Mouse (Mus musculus) hindbrain, embryonic 12.5 days (tissue): ENCODE results near the gene Fzr1. TPM values are rescaled to one million over a fixed set of nuclear protein-coding genes. Genes with fewer than 3 reads are reported as not detected.
A peak's percentile ranks its signal among the peaks of the same experiment; 100 is the strongest.

Source experiments
- ATAC-seq: fragments of 200-750 bp; cut with Nextera tagmentation; 2 replicates; pipeline ENCODE4 v1.8.0; 2017; ENCODE audit warnings: moderate TSS enrichment; ENCODE audit not compliant: low FRiP score
- H3K27ac ChIP-seq: fragments of 300-500 bp; sonication (generic); 2 replicates; pipeline ENCODE4 v1.5.1; 2016; ENCODE audit warnings: mild to moderate bottlenecking
- H3K27me3 ChIP-seq: fragments of 300-500 bp; sonication (generic); 2 replicates; pipeline ENCODE4 v1.6.1; 2016; ENCODE audit warnings: mild to moderate bottlenecking
- H3K36me3 ChIP-seq: fragments of 300-500 bp; sonication (generic); 2 replicates; pipeline ENCODE4 v1.6.1; 2016; ENCODE audit warnings: mild to moderate bottlenecking
- H3K4me1 ChIP-seq: fragments of 300-500 bp; sonication (generic); 2 replicates; pipeline ENCODE4 v1.6.1; 2016
- H3K4me2 ChIP-seq: fragments of 300-500 bp; sonication (generic); replicated peaks from 2 replicates; pipeline ENCODE4 v1.6.1; 2016; ENCODE audit warnings: mild to moderate bottlenecking
- H3K4me3 ChIP-seq: fragments of 300-500 bp; sonication (generic); 2 replicates; pipeline ENCODE4 v1.5.1; 2016; ENCODE audit warnings: mild to moderate bottlenecking
- H3K9ac ChIP-seq: fragments of 300-500 bp; sonication (generic); 2 replicates; pipeline ENCODE4 v1.6.1; 2016; ENCODE audit warnings: mild to moderate bottlenecking, moderate library complexity
- H3K9me3 ChIP-seq: fragments of 300-500 bp; sonication (generic); replicated peaks from 2 replicates; pipeline ENCODE4 v1.6.1; 2016; ENCODE audit warnings: mild to moderate bottlenecking
- WGBS: fragments of 180-500 bp; shearing (Covaris S2); methylation state at CpG from one replicate; pipeline ENCODE4 v1.1.7; 2016; 5-methylcytosine and 5-hydroxymethylcytosine counted together
- polyA plus RNA-seq: library from polyadenylated mRNA; unstranded; fragments of >200 nt; fragmentation: Nextera tagmentation; extraction: Ambion mirVana; gene quantifications from 2 replicates; pipeline ENCODE4 v1.2.1, GENCODE M21; 2016

The Fzr1 gene
- polyA plus RNA-seq, 1 experiment from 2014 or later = 134 TPM

GRCm38 (mm10) chr10:81421041-81421796 is 42.9 kb upstream of the Fzr1 start:
- peaks cover 44% of the 10 kb centered on the region for H3K27me3 ChIP-seq
- no peak overlapping the region for H3K4me2 ChIP-seq
- no peak overlapping the region for H3K4me3 ChIP-seq
- 69% methylated on average over 4 of the region's 4 CpGs for WGBS
- H3K4me1 ChIP-seq = peaks cover 52% of the 10 kb centered on the region
- H3K9ac ChIP-seq = no peak overlapping the region
- no peaks in the 10 kb centered on the region for H3K9me3 ChIP-seq
- H3K36me3 ChIP-seq = peaks cover 5% of the 10 kb centered on the region
- no peak overlapping the region for H3K27ac ChIP-seq
- no peak for ATAC-seq

GRCm38 (mm10) chr10:81420191-81420767 is 42.0 kb upstream of the Fzr1 start:
- no peak overlapping the region for H3K4me3 ChIP-seq
- peaks cover 5% of the 10 kb centered on the region for H3K36me3 ChIP-seq
- H3K4me1 ChIP-seq = peaks cover 50% of the 10 kb centered on the region
- H3K27me3 ChIP-seq = peaks cover 34% of the 10 kb centered on the region
- no peaks in the 10 kb centered on the region for H3K9me3 ChIP-seq
- no peak overlapping the region for H3K4me2 ChIP-seq
- 86% methylated on average over 40 of the region's 40 CpGs for WGBS
- no peak for ATAC-seq
- H3K9ac ChIP-seq = no peak overlapping the region
- no peak overlapping the region for H3K27ac ChIP-seq

- WGBS = 89% methylated on average over 10 of the region's 10 CpGs
- Histone ChIP-seq H3K9me3 (no peaks in the 10 kb centered on the region), H3K27ac (no peak overlapping the region; the same call in 1 of the 2 replicates), H3K4me3 (no peak overlapping the region), H3K9ac (no peak overlapping the region), H3K4me1 (peaks cover 49% of the 10 kb centered on the region), H3K4me2 (no peak overlapping the region), H3K27me3 (peaks cover 25% of the 10 kb centered on the region), H3K36me3 (peaks cover 5% of the 10 kb centered on the region)
- ATAC-seq = no peak
Measured at GRCm38 (mm10) chr10:81419111-81419928, 41.0 kb upstream of the Fzr1 start.

GRCm38 (mm10) chr10:81418216-81419070 is 40.1 kb upstream of the Fzr1 start:
- 37% methylated on average over 11 of the region's 11 CpGs for WGBS
- no peak overlapping the region for H3K4me3 ChIP-seq
- H3K4me1 ChIP-seq = peaks cover 54% of the 10 kb centered on the region
- ATAC-seq = no peak
- H3K9me3 ChIP-seq = no peaks in the 10 kb centered on the region
- H3K9ac ChIP-seq = 0 out of 2 replicates have a peak overlapping the region, but pooled peaks have one; percentile 27
- peaks cover 5% of the 10 kb centered on the region for H3K36me3 ChIP-seq
- H3K27ac ChIP-seq = peak overlapping the region; percentile 35
- peaks cover 17% of the 10 kb centered on the region for H3K27me3 ChIP-seq
- no peak overlapping the region for H3K4me2 ChIP-seq

- Histone ChIP-seq H3K4me3 (peak overlapping the region; percentile 24), H3K36me3 (peaks cover 5% of the 10 kb centered on the region), H3K4me2 (peak overlapping the region; percentile 55), H3K27me3 (peaks cover 15% of the 10 kb centered on the region), H3K4me1 (peaks cover 62% of the 10 kb centered on the region), H3K9ac (peak overlapping the region; percentile 58), H3K9me3 (no peaks in the 10 kb centered on the region), H3K27ac (peak overlapping the region; percentile 71)
- 47% methylated on average over 12 of the region's 12 CpGs for WGBS
- ATAC-seq = no peak
Measured at GRCm38 (mm10) chr10:81417227-81418215, 39.2 kb upstream of the Fzr1 start.

GRCm38 (mm10) chr10:81416581-81417226 is 38.4 kb upstream of the Fzr1 start:
- peaks cover 70% of the 10 kb centered on the region for H3K4me1 ChIP-seq

GRCm38 (mm10) chr10:81415549-81416310 is 37.4 kb upstream of the Fzr1 start:
- Histone ChIP-seq H3K4me3 (no peak overlapping the region), H3K4me1 (peaks cover 79% of the 10 kb centered on the region)

More at GRCm38 (mm10) chr10:81416581-81417226, 38.4 kb upstream of the Fzr1 start:
- H3K9ac ChIP-seq = peak overlapping the region; percentile 58
- H3K9me3 ChIP-seq = no peaks in the 10 kb centered on the region
- peaks cover 5% of the 10 kb centered on the region for H3K36me3 ChIP-seq
- peaks cover 8% of the 10 kb centered on the region; the same call in 1 of the 2 replicates for H3K27me3 ChIP-seq
- 0% methylated on average over 26 of the region's 26 CpGs for WGBS
- H3K27ac ChIP-seq = peak overlapping the region; percentile 71
- ATAC-seq = peak; percentile 66
- H3K4me3 ChIP-seq = peak overlapping the region; percentile 24
- H3K4me2 ChIP-seq = peak overlapping the region; percentile 55

GRCm38 (mm10) chr10:81415146-81415545 is 36.8 kb upstream of the Fzr1 start:
- no peaks in the 10 kb centered on the region for H3K9me3 ChIP-seq
- H3K27ac ChIP-seq = peak overlapping the region; percentile 5; the same call in 1 of the 2 replicates
- H3K27me3 ChIP-seq = peaks cover 7% of the 10 kb centered on the region; the same call in 1 of the 2 replicates
- 76% methylated on average over 5 of the region's 5 CpGs for WGBS
- H3K9ac ChIP-seq = no peak overlapping the region
- ATAC-seq = no peak
- H3K4me2 ChIP-seq = no peak overlapping the region
- peaks cover 4% of the 10 kb centered on the region for H3K36me3 ChIP-seq
- H3K4me1 ChIP-seq = peaks cover 84% of the 10 kb centered on the region
- no peak overlapping the region for H3K4me3 ChIP-seq

More at GRCm38 (mm10) chr10:81415549-81416310, 37.4 kb upstream of the Fzr1 start:
- Histone ChIP-seq H3K27me3 (peaks cover 7% of the 10 kb centered on the region; the same call in 1 of the 2 replicates), H3K27ac (peak overlapping the region; percentile 5; the same call in 1 of the 2 replicates), H3K9ac (no peak overlapping the region), H3K4me2 (no peak overlapping the region), H3K9me3 (no peaks in the 10 kb centered on the region), H3K36me3 (peaks cover 5% of the 10 kb centered on the region)
- ATAC-seq = no peak
- 62% methylated on average over 17 of the region's 17 CpGs for WGBS

GRCm38 (mm10) chr10:81414682-81415081 is 36.4 kb upstream of the Fzr1 start:
- Histone ChIP-seq H3K4me3 (no peak overlapping the region), H3K36me3 (no peaks in the 10 kb centered on the region), H3K27me3 (peaks cover 7% of the 10 kb centered on the region; the same call in 1 of the 2 replicates), H3K27ac (peak overlapping the region; percentile 49), H3K9ac (no peak overlapping the region), H3K4me2 (no peak overlapping the region), H3K9me3 (no peaks in the 10 kb centered on the region), H3K4me1 (peaks cover 88% of the 10 kb centered on the region)
- ATAC-seq = no peak
